Mouse (Mus musculus): ENCODE data around the gene Nfkbia.

DNA sequence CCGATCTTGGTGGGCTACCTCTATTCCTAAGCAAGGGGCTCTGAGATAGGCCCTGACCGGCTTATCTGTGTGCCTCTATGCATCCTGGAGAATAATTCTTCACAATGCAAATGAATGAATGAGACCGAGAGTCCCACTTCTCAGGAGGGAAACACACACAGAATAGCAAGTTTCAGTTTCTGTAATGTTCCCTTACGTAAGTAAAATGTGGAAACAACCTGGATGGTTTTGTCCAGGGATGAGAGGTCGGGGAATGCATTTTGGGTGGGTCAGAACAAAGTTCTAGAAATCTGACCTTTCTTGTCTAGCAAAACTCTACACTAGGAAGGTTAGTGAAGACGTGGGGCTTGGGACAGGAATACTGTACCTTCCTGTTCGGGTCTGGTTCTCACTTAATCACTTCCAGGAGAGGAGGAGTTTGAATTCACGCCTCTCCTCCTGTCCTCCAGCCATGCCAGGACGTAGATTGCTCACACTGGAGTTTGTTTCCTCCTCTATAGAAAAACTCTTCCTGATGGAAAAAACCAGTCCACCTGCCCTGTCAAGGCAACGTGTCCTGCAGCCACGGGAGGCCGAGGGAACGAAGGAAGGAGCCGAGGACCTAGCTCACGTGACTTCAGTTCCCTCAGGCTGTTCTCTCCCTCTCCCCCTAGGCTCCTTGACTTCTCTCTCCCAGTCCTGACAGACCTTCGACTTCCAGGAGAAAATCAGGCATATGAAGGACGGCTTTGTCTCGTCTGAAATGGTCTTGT lies 5.3 kb downstream of the Nfkbia start:
- no peak for TF ChIP-seq CTCF (IDR thresholded peaks at IDR 0.05; ENCODE audit: borderline replicate concordance, control insufficient read depth, extremely low read depth, insufficient read depth, low read length, poor library complexity)
- TF ChIP-seq POLR2A (IDR thresholded peaks at IDR 0.05; ENCODE audit: control insufficient read depth, extremely low read depth, insufficient read depth, low read length, poor library complexity) = no peak

All from thymus, adult 2 months (tissue).